Mouse (Mus musculus) small intestine, adult 2 months (tissue): ENCODE measurements around the gene Ifit3b. TPM values are rescaled to one million over a fixed set of nuclear protein-coding genes. Genes with fewer than 3 reads are reported as not detected.
"Not testable (repeated sequence)": the region's sequence is repeated elsewhere in the genome, so short reads cannot be mapped to it uniquely, and the experiment has no call there.

Experiments
- H3K27ac ChIP-seq: fragments of 200-500 bp; 2 replicates; pipeline ENCODE4 v1.5.1; 2012; ENCODE audit warnings: low read depth, low read length, control low read depth, inconsistent platforms; ENCODE audit not compliant: insufficient read depth
- H3K27me3 ChIP-seq: fragments of 200-500 bp; 2 replicates; pipeline ENCODE4 v1.6.1; 2012; ENCODE audit warnings: mild to moderate bottlenecking, moderate library complexity, low read length, inconsistent platforms; ENCODE audit not compliant: control insufficient read depth, insufficient read depth
- H3K36me3 ChIP-seq: fragments of 200-500 bp; 2 replicates; pipeline ENCODE4 v1.6.1; 2012; ENCODE audit warnings: mild to moderate bottlenecking, low read length, control low read depth, inconsistent platforms; ENCODE audit not compliant: control insufficient read depth, insufficient read depth
- H3K4me1 ChIP-seq: fragments of 200-500 bp; 2 replicates; pipeline ENCODE4 v1.6.1; 2012; ENCODE audit warnings: low read length, inconsistent platforms, mixed read lengths; ENCODE audit not compliant: control insufficient read depth, insufficient read depth, insufficient read length
- H3K4me3 ChIP-seq: fragments of 200-500 bp; 2 replicates; pipeline ENCODE4 v1.5.1; 2012; ENCODE audit warnings: low read depth, mild to moderate bottlenecking, control low read depth, inconsistent platforms, low read length, moderate library complexity
- CTCF ChIP-seq: fragments of 200-500 bp; IDR thresholded peaks from 2 replicates; pipeline ENCODE4 v1.5.1; 2012; ENCODE audit warnings: low read depth, mild to moderate bottlenecking, control low read depth, inconsistent platforms, low read length, moderate library complexity, mixed read lengths; ENCODE audit not compliant: insufficient replicate concordance, insufficient read length; ENCODE audit errors: extremely low read depth
- POLR2A ChIP-seq: fragments of 200-500 bp; IDR thresholded peaks from 2 replicates; pipeline ENCODE4 v1.6.1; 2012; ENCODE audit warnings: low read depth, mild to moderate bottlenecking, control low read depth, inconsistent platforms, low read length, moderate library complexity
- WGBS: fragments of 180-500 bp; shearing (Covaris S2); methylation state at CpG from one replicate; pipeline ENCODE4 v1.1.7; 2018; 5-methylcytosine and 5-hydroxymethylcytosine counted together
- polyA plus RNA-seq: library from polyadenylated mRNA; depleted of rRNA; stranded (reverse); fragments of >200 nt; gene quantifications from 2 replicates; pipeline ENCODE4 v1.2.3, GENCODE M21; 2012

The Ifit3b gene
- polyA plus RNA-seq, 1 experiment: 0.90 TPM

- 49% methylated on average over 5 of the region's 5 CpGs for WGBS
- Histone ChIP-seq H3K36me3 (no peaks in the 10 kb centered on the region; the same call in 1 of the 2 replicates), H3K4me1 (peaks cover 11% of the 10 kb centered on the region; the same call in 1 of the 2 replicates), H3K4me3 (no peak overlapping the region), H3K27me3 (no peaks in the 10 kb centered on the region), H3K27ac (peak overlapping the region; percentile 9; the same call in 1 of the 2 replicates)
- TF ChIP-seq CTCF: no peak
- no peak for TF ChIP-seq POLR2A
These were observed 34.1 kb upstream of the Ifit3b start for GRCm38 (mm10) chr19:34573650-34574049.

DNA sequence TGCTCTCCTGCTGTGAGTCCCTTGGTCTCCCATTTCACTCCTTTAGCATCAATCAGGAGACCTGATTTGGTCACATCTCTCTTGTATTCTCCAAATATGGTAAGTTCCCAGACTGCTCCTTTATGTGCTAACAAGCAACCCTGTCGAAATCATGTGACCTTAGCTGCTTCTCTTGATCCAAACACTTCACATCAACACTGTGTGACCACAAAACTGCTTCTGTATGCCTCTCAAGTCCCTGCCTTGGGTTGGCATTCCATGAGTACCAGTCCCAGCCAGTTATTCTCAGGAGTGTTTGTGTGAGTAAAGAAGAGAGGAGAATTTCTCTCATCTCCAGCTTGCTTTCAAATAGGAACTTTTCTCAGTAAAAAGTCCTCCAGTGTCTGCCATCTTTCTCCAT, 30.6 kb upstream of the Ifit3b start:
- TF ChIP-seq CTCF (no peak), POLR2A (no peak)
- Histone ChIP-seq H3K36me3 (no peaks in the 10 kb centered on the region; the same call in 1 of the 2 replicates), H3K4me1 (peaks cover 7% of the 10 kb centered on the region; the same call in 1 of the 2 replicates), H3K4me3 (no peak overlapping the region), H3K27ac (no peak overlapping the region), H3K27me3 (no peaks in the 10 kb centered on the region)
- WGBS: 74% methylated on average over 1 of the region's 1 CpGs

- H3K36me3 ChIP-seq, H3K4me3 ChIP-seq, H3K27me3 ChIP-seq, H3K4me1 ChIP-seq: not testable (repeated sequence)
- H3K27ac ChIP-seq: peak overlapping the region; percentile 90
- 70% methylated on average over 2 of the region's 2 CpGs for WGBS
These were observed 25.1 kb upstream of the Ifit3b start for GRCm38 (mm10) chr19:34582696-34583095.

- H3K27me3 ChIP-seq, H3K36me3 ChIP-seq, H3K4me1 ChIP-seq, H3K4me3 ChIP-seq: not testable (repeated sequence)
- peak within 1 kb of the TSS; percentile 90 for H3K27ac ChIP-seq
- 1% methylated on average over 2 of the region's 2 CpGs for WGBS
These were observed 24.5 kb upstream of the Ifit3b start, which contains the start of gene Ifit3 for GRCm38 (mm10) chr19:34583126-34583766. TSS of gene Ifit3 (plus strand) at chr19:34583531.

DNA sequence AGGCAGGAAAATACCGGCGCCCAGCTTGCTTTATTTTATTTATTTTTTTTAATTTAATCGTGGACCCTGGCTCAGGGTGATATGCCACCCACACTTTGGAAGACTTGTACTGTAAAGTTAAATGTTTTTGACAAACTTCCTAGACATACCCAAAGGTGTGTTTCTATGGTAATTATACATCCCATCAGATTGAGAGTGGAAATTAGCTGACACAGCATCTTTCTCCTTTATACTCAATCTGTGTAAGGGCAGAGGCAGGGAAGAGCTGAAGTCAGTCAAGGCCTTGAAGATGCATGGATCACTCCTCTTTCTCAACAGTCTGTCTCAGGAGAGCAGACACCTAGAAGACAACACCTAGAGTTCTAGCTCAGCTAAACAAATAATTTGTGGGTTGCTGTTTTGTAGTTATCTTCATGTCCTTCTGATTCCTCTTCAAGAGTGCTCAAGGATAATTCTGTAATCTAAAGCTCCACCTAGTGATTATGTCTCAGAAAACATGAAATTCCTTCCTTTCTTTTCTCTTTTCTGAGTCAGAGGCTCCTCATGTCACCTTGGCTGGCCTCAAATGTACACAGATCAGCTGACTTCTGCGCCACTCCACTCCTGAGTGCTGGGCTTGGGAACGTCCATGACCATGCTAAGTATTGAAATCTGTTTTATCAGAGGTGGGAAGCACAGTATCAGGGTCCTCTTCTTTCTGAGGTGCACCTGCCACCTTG, 21.9 kb upstream of the Ifit3b start:
- H3K36me3 ChIP-seq, H3K27me3 ChIP-seq, H3K4me1 ChIP-seq, H3K4me3 ChIP-seq, H3K27ac ChIP-seq: not testable (repeated sequence)
- WGBS: 66% methylated on average over 5 of the region's 5 CpGs

DNA sequence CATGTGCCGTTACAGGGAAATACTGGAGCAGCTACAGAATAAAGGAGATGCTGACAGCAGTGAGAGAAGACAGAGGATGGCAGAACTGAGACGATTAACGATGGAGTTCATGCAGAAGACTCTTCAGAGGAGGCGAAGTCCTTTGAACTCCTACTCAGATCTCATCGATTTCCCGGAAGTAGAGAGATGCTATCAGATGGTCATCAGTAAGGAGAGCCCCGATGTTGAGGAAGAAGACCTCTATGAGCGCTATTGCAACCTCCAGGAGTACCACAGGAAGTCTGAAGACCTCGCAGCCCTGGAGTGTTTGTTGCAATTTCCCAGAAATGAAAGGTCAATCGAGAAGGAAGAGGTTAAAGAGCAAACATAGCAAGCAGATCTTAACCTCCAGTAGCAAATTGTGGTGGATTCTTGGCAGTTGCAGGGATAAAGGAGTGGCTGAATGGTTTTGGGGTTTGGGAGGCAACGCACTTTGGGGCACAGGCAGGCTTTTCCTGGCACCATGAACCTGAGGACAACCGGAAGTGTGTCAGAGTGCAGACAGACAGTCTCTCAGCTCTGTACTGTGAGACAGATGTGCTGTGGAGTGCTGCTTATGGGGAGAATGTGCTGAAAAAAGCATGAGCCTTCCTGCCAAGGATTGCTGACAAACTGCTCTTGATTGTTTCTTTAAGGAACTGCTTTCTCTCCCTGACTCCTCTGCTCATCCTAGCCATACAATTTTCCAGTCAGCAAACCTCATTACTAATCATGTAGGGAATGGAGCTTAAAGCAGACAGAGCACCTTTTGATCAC, 19.7 kb upstream of the Ifit3b start:
- H3K27ac ChIP-seq: peak overlapping the region; percentile 50
- WGBS: 48% methylated on average over 8 of the region's 12 CpGs
- not testable (repeated sequence) for H3K27me3 ChIP-seq, H3K4me1 ChIP-seq, H3K4me3 ChIP-seq, H3K36me3 ChIP-seq

DNA sequence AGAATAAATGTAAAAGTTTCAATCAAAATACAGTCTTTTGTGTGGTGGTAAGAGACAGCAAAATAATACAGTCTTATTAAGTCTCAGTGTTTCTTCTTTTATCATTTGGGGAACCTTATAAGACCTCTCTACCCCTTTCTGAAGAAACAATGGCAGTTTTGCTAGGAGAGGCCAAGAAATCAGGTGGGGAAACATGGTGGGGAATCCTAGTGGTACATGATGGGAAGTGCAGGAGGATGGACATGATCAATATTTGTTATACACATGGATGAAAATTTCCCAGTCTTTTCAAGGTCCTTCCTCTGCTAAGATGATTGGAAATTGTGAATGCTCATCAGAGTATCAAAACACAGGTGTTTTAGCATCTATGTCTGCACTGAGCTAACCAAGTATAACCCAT, 18.8 kb upstream of the Ifit3b start:
- TF ChIP-seq CTCF (no peak), POLR2A (no peak)
- H3K36me3 ChIP-seq: no peaks in the 10 kb centered on the region

More for the DNA sequence above, 18.8 kb upstream of the Ifit3b start:
- H3K4me3 ChIP-seq: no peak overlapping the region
- H3K4me1 ChIP-seq: peaks cover 5% of the 10 kb centered on the region; the same call in 1 of the 2 replicates
- no peaks in the 10 kb centered on the region for H3K27me3 ChIP-seq
- H3K27ac ChIP-seq: no peak overlapping the region
